Mouse (Mus musculus) kidney, adult 18-20 months (tissue): ENCODE measurements around the gene Tdo2.
A peak's percentile ranks its signal among the peaks of the same experiment; 100 is the strongest.

Experiments
- DNase-seq: peaks from one replicate; pipeline ENCODE4 v3.0.0; 2021

The Tdo2 gene

DNA sequence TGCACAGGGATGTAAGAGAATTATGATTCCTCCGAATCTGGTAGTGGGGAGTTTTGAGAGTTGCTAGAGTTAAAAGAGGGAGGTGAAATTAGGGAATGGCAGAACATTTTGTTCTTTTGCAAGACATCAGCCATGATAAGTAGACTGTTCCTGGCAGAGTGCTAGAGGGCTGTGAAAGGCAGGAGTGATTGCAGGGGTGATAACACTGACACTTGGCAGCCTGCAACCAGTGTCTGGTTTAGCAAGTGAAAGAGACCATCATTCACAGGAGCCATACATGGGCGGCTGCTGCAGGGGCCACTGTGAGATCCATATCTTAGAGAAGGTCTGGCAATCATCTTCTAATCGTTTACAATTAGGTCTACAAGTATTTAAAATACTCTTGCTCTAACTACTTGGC, 37.1 kb downstream of the Tdo2 start:
- DNase-seq = no peak

DNA sequence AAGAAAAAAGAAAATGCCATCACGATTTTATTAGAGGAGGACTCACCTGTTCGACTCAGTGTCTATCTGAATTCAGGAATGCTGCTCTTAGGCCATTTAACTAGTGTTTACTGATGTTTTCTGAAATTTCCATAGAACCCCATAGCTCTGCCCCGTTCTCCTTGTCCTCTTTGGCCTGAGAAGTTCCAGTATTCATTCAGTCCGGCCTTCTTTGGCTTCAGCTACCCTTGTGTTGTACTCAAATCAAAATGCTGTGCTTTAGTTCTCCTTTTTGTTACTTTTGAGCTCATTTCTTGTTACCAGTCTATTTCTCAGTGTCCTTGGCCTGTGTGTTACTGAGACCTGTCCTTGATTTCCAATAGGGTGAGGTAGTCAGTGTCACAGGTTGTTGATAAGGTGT, 42.7 kb downstream of the Tdo2 start:
- no peak for DNase-seq

DNA sequence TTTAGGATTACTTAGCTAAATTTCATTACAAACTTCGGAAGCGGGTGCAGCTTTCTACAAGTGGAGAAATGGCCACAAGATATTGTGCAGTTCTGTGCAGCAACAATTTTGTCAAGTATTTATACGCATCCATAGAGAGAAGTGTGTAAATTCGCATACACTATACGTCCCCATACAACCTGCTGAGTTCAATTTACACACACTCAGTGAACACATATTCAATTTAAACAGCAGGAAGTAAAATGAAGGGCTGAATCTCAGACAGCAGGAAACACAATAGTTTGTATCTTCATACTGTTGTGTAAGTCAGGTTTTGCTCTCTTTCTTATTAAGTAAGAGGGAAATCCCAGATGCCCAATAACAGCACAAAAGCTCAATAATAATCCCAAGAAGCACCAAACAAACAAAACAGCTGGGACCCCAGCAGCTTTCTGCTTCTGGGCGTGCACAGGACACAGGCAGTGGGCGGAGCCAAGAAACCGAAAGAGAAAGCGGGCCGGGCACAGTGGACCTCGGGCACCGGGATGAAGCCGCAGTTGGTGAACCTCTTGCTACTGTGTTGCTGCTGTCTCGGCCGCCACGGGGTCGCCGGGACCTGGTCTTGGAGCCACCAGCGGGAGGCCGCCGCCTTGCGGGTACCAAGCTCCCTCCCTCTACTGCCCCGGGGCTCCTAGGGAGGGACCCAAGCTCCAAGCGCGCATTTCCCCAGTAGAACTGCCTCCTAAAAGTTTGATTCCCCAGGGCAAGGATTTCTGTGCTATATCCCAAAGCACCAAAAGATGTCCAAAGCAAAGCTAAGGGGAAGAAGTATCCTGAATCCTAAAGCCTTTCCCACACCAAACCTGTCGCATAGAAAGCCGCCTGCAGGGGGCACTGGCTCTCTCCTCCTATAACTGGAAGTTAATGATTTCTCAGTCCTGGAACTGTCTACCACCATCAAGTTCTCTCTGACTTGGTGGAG, 43.6 kb downstream of the Tdo2 start, which contains the start of gene Ctso:
Gene Ctso (plus strand): TSS at position 461 of the 961 bp plus-strand sequence.
- DNase-seq = peak; percentile 90

DNA sequence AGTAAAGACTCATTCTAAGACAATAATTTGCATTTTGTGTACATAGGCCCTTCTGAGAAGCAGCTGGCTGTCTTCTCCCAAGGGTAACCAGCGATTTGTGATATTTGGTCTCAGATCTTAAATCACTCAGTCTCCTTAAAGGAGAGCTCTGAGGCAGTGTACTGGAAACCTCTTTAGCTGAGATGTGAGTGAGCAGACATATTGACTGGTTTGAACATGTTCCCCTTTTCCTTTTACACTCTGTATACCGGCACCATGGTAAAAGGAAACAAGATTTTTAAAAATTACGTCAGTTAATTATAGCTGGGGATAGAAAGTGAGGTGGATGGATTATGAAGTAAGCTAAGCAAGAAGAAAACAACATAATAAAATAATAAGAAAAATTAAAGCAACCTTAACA, 44.3 kb downstream of the Tdo2 start:
- no peak for DNase-seq

DNA sequence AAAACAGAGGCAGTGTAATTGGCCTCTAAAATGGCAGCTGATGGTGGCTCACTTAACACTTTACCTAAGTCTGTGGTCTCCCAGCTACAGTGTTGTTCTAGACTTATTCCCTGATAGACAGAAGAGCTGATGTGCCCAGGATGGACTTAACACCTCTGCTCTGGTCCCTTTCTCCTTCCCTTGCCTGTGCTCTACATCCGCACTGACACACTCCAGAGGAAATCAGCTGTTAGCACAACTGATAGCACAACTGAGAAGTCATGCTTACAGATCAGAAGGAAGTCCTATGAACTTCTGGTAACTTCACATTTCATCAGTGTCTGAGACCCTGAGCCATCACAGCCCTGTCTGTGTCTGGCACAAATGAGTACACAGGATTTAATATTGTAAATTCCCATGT, 46.9 kb downstream of the Tdo2 start:
- no peak for DNase-seq

DNA sequence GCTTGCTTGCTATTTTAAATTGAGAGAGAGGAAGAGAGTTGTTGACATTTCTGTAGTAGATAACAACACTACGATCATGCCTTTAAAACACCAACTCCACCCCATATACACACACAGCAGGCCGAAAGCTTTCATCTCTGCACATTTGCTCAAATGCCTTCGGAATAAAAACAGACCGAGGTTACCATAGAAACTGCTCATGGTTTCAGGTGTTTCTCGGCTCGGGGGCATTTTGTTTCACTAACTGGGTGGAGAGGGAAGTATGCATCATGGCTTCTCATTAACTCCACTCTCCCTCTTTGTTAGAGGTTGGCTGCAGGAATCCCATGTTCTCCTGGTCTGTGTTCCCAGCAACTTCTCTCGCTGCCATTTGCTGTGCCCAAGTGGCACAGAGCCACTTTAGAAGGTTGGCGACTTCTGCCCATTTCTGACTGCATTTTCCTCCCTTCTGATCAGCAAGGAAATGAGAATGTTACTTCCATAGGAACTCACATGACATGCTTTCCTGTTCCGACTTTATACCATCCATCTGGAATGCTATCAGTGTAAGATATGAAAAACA, 49.2 kb downstream of the Tdo2 start:
- DNase-seq = no peak

DNA sequence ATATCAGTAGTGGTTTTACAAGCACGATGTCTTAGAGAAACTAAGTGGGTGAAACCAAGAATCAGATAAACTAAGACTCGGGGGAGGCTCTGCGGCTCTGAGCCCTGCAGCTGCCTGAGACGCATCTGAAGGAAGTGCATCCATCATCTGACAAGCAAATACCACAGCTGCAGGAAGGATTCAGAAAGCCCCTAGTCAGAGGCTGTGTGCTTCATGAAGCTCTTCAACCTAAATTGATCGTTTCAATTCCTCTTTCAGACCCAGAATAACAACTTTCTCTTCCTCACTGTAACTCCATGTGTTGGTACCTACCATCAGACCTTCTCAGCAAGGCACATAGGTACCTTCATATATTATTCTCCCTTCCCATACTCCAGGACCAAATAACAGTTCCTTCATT, 50.1 kb downstream of the Tdo2 start:
- DNase-seq = no peak

DNA sequence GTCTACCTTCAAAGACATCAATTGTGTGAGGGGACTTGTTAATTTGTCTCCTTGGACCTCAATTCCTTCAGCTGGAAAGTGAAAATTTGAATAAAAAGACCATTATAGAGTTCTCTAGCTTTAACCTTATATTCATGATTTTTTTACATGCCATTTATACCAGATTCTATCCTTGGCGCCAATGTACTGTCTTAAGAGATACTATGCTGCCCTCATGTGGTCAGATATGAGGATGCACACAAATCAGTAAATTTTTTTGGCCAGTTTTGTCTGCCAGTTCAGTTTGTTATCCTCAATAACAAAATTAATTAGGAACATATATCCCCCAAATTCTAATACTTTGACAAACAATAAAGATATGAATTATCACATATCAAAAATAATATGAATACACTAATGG, 51.1 kb downstream of the Tdo2 start:
- DNase-seq = no peak

DNA sequence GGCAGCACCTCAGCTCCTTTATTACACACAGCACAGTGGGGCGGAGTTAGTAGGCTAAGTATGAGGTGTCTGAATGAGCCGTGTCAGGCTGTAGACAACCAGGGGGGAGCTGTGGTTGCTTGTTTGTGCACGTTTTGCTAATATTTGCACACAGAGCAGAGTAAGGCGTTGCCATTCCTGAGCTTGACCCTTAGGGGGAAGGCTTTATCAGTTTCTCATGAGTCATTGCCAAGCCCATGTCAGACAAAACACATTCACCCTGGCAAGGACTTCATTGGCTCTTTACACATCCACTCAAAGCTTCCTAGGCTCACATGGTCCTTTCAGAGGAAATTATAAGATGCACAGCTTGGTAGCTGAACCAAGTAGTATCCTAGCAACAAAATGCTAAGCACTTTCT, 53.1 kb downstream of the Tdo2 start:
- no peak for DNase-seq

DNA sequence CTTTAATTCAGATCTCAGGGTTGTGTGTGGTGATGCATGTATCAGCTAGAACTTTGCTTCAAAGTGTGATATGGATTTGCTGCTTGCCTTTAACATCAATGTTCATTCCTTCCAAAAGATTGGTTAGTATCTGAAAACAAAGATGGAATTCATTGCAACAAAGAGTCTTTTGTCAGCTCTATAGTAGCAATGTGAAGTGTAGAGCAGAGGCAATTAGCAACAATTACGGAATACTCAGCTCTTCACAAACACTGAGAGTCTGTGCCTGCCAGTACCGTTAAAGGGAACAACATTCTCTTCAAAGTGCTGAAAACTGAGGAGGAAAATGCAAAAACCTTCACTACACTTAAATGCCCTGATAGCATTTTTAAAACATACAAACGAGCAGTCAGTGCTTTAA, 56.3 kb downstream of the Tdo2 start:
- no peak for DNase-seq

DNA sequence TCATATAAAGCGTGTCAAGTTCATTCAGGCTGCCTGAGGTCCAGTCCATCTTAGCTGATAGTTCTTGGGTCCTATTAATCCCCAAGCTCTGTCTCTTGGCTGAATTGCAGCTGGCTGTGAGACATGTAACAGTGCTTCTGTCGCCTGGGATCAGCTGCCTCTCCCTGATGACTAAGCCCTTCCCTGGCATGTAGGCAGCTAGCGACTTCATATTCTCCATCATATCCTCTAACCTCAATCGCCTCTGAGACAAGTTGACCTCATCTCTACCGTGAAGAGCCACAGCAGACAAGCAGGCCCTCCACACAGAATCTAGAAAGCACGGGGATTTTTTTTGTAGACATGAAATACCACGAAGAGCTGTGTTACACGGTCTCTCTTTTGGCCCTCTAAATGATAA, 57.8 kb downstream of the Tdo2 start:
- no peak for DNase-seq

DNA sequence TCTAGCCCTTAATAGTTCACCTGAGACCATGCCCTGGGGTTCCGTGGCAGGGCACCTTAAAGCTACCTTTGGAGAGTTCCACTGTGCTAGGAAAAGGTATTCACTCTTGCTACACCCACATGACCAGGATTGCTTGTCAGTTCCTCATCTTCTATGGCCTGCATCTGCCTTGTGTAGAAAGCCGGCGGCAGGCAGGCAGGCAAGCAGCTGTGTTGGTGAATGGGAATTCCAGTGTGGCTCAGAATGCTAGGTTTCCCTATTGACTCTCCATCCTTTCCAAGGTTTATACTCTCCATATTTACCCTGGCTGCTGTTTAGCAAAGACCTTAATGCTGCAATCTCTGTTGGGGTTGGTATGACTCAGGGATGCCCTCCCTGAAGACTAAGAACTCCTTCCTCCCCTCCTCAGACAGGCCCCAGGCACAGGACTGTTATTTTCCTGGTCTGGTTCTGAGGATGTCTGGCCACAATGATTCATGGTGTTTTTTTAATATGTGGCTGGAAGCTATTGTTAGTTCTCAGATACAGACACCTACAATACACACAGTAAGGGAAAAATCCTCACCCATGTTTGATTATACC, 58.6 kb downstream of the Tdo2 start:
- DNase-seq = no peak

DNA sequence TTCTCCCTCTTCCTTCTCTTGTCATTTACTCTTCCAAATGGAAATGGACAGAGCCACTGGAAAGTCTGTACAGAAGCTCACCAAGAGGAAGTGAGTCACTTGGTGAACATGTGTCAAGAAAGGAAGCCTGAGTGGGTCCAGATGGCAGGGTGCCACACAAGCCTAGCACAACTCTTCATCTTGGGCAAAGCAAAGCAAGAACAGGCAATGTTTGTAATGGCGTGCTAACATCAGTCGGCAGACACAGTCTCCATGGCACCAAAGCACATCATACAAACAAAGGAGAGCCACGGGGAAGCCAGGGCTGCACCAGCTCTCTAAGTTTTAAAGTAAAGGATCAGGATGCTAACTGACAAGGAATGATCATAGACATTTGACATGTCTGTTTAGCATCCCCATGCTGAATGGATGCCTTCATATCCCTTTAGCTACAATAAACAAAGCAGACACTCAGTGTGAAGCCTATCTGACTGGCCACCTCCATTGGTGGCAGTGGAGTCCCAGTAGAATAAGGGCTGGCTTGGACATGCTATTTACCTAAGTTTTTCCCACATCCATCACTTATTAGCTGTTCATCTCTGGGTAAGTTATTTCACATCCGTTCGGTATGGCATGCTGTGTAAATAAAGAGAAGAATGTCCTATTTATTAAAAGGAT, 59.8 kb downstream of the Tdo2 start:
- DNase-seq = no peak

DNA sequence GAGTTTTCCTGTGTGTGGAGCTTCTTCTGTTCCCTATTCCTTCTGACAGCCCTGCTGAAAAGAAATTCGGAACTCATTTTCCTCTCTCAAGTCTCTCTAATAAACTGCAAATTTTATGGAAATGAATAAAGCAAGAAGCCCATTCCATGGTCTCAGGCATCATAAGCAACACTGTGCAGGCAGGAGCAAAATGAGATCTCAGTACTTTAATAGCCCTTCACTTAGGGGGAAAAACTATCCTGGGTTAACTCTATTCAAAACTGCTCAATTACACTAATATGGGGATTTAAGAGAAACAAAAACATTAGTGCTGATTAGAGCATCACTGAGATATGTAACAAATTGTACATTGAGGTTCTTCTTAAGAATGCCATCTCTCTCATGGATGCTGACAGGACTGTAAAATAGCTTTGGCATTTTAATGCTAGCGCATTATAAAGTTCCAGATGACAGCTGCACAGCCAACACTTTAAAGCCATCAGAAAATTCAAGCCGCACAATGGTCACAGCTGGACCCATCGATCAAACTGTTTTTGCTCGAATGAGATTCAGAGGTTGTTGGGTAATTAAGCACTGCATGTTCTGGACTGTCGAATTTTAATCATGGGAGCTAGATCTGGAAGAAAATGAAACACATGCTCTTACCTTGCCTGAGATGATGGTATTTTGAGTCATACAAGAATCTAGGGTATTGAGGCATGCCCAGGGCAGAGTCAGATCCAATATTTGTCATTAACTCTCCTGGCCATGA, 65.5 kb downstream of the Tdo2 start:
- DNase-seq = no peak
